Mouse (Mus musculus): ENCODE measurements at regions not wholly inside any gene's neighbourhood (a gene's known extent, or its start where the extent isn't known, plus 50 kb on each side); places are given as distances from the start of the nearest gene placed in this dataset.

DNA sequence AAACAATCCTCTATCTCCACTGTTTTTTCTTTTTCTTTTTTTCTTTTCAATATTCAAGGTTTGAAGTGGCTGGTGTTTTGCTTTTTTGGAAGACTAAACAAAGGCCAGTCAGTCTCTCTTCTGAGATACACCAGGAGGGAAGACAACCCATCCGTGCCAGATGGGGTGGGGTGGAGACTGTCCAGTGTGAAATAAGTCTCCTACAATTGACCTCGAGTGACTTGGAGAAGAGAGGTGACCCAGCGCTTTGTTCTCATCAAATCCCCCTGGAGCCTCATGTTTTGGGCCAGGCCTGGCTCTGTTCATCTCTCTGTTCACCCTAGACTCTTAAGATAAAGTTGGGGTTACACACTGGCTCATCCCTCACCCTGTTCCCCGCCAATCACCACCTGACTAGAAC is 169.2 kb upstream of the Tbca start:
- WGBS = 56% methylated on average over 4 of the region's 4 CpGs
- H3K36me3 ChIP-seq = no peaks in the 10 kb centered on the region
- H3K9me3 ChIP-seq (replicated peaks) = no peaks in the 10 kb centered on the region
- ATAC-seq (replicated peaks; ENCODE audit: insufficient number of reproducible peaks, insufficient read depth, low FRiP score, low read depth) = no peak
- no peaks in the 10 kb centered on the region for H3K4me1 ChIP-seq (replicated peaks)
- H3K27me3 ChIP-seq = no peaks in the 10 kb centered on the region
- H3K4me2 ChIP-seq = no peak overlapping the region
- H3K4me3 ChIP-seq = no peak overlapping the region
- no peak overlapping the region for H3K9ac ChIP-seq
- H3K27ac ChIP-seq = no peak overlapping the region

DNA sequence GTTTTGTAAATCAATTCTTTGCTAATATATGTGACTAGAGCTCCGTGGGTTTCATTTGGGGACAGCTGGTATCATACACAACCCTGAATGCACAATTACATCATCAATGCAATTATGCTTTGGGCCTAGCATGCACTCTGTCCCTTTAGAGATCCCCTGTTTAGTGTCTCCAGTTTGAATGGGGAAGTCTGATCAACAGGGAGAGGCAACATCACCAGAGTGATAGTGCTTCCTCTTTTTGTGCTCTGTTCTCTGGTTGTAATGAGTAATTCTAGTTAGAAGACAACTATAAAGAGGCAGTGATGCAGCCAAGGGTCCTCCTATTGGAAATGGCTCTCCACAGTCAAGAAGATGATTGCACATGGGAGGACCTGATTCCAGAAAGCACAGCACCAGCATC is 158.7 kb upstream of the Tbca start:
- Histone ChIP-seq H3K36me3 (no peaks in the 10 kb centered on the region), H3K9ac (no peak overlapping the region), H3K4me3 (no peak overlapping the region), H3K4me1 (replicated peaks) (no peaks in the 10 kb centered on the region; the same call in 1 of the 2 replicates), H3K27me3 (no peaks in the 10 kb centered on the region), H3K9me3 (replicated peaks) (no peaks in the 10 kb centered on the region), H3K27ac (no peak overlapping the region), H3K4me2 (no peak overlapping the region)
- WGBS = 75% methylated on average over 1 of the region's 1 CpGs
- ATAC-seq (replicated peaks; ENCODE audit: insufficient number of reproducible peaks, insufficient read depth, low FRiP score, low read depth) = no peak

GRCm38 (mm10) chr13:94630685-94631084 is 158.0 kb upstream of the Tbca start:
- ATAC-seq (replicated peaks; ENCODE audit: insufficient number of reproducible peaks, insufficient read depth, low FRiP score, low read depth) = no peak
- no peaks in the 10 kb centered on the region for H3K36me3 ChIP-seq
- no peaks in the 10 kb centered on the region for H3K27me3 ChIP-seq
- no peak overlapping the region for H3K27ac ChIP-seq
- no peaks in the 10 kb centered on the region; the same call in 1 of the 2 replicates for H3K4me1 ChIP-seq (replicated peaks)
- no peak overlapping the region for H3K9ac ChIP-seq
- WGBS = 92% methylated on average over 6 of the region's 6 CpGs
- no peak overlapping the region for H3K4me3 ChIP-seq
- no peak overlapping the region for H3K4me2 ChIP-seq
- H3K9me3 ChIP-seq (replicated peaks) = no peaks in the 10 kb centered on the region

DNA sequence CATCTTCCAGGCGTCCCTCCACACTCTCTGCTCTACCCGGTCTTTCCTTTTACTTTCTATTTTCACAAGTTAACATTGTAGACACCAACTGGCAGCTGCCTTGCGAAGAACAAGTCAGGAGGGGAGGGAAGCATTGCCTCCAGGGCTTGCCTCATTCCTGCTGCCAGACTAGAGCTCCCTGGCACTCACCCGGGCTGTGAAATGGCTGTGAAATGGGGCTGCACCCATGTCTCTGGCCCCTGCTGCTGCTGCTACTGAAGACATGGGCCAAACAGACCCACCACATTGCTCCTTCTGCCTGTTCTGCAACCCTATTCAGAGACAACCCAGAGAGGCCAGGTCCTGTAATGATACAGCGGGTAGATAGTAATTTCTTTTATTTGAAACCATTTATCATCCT is 156.0 kb upstream of the Tbca start:
- no peaks in the 10 kb centered on the region for H3K9me3 ChIP-seq (replicated peaks)
- ATAC-seq (replicated peaks; ENCODE audit: insufficient number of reproducible peaks, insufficient read depth, low FRiP score, low read depth) = no peak
- H3K4me3 ChIP-seq = no peak overlapping the region
- no peaks in the 10 kb centered on the region; the same call in 1 of the 2 replicates for H3K4me1 ChIP-seq (replicated peaks)
- no peaks in the 10 kb centered on the region for H3K36me3 ChIP-seq
- H3K9ac ChIP-seq = no peak overlapping the region
- 0 out of 2 replicates have a peak overlapping the region, but pooled peaks have one; percentile 14 for H3K4me2 ChIP-seq
- WGBS = 42% methylated on average over 5 of the region's 5 CpGs
- H3K27ac ChIP-seq = no peak overlapping the region
- no peaks in the 10 kb centered on the region for H3K27me3 ChIP-seq

DNA sequence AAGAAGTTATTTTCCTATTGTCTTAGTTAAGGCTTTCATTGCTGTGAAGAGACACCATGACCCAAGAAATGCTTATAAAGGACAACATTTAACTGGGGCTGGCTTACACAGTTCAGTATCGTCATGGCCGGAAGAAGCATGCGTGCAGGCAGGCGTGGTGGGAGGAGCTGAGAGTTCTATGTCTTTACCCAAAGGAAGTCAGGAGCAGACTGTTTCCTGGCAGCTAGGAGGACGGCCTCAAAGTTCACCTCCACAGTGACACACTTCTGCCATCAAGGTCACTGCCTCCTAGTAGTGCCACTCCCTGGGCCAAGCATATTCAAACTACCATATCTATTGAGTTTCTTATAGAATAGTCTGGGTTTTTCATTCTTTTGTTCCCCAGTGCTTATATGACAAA is 148.4 kb upstream of the Tbca start:
- Histone ChIP-seq H3K4me3 (no peak overlapping the region), H3K4me2 (no peak overlapping the region), H3K9ac (no peak overlapping the region), H3K4me1 (replicated peaks) (no peaks in the 10 kb centered on the region), H3K9me3 (replicated peaks) (no peaks in the 10 kb centered on the region), H3K27ac (no peak overlapping the region), H3K36me3 (no peaks in the 10 kb centered on the region), H3K27me3 (no peaks in the 10 kb centered on the region)
- 73% methylated on average over 5 of the region's 5 CpGs for WGBS
- no peak for ATAC-seq (replicated peaks; ENCODE audit: insufficient number of reproducible peaks, insufficient read depth, low FRiP score, low read depth)

DNA sequence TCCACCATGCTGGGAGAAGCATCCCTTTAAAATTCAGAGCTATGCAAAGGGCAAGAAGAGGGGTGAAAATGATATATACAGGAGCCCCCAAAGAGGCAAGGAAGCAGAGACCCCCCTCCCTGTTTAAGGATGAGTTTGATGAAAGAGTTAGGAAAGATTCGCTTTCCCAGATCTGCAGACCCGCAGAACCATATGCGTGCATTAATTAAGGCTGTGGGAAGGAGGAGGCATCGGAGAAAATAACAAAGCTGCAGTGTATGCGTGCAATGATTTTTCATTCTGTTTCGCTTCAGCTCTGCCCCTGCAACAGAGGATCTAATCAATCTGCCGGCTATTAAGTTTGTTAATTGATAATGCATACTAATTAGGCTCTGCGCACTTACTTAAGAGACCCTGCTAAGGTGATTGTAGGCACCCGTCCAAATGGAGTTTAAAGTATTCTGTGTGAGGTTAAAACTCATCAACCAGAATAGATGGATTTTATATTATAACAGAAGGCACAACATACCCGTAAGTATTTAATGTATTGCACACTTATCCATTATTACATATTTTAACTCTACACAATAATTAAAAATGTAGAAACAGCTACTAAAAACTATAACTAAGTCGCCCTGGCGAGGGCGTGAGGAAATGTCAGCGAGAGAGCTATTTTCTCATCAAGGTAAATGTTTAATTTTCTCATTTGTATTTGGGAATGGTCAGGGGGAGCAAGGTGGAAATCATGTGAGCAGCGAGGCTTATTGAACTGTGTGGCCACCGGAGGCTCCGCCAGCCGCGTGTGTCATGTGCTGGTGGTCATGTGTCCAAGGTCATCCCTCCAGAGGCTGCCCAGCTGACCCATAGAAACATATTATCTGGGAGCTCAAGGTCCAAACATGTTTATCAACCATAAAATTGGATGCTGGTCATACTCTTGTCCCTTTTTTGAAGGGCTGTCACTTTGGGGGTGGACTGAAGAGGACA is 143.2 kb upstream of the Tbca start:
- WGBS = 76% methylated on average over 19 of the region's 19 CpGs
- H3K4me3 ChIP-seq = no peak overlapping the region

DNA sequence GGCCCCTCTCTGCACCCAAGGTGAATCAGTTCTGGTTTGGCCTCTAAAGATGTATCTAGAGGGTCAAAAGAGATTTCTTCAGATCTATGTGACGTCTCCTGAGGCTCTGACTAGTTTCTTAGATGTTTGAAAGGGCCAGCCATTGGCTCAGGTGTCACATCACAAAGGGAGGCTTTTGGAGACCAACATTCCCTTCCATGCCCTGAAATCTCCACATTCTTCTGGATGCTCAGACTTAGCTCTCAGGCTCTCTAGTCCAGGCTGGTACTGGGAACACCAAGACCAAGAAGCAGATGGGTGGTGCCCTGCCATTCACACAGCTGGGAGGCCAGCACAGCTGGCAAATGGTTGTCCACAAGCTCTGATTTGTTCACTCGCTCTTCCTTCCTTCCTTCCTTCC is 142.4 kb upstream of the Tbca start:
- peaks cover 3% of the 10 kb centered on the region for H3K27me3 ChIP-seq
- no peak overlapping the region for H3K9ac ChIP-seq
- H3K36me3 ChIP-seq = no peaks in the 10 kb centered on the region
- no peak overlapping the region for H3K4me3 ChIP-seq
- no peak for ATAC-seq (replicated peaks; ENCODE audit: insufficient number of reproducible peaks, insufficient read depth, low FRiP score, low read depth)
- no peak overlapping the region for H3K27ac ChIP-seq
- 76% methylated on average over 2 of the region's 2 CpGs for WGBS
- no peak overlapping the region for H3K4me2 ChIP-seq
- peaks cover 10% of the 10 kb centered on the region; the same call in 1 of the 2 replicates for H3K4me1 ChIP-seq (replicated peaks)
- no peaks in the 10 kb centered on the region for H3K9me3 ChIP-seq (replicated peaks)

More for the DNA sequence above, 143.2 kb upstream of the Tbca start:
- Histone ChIP-seq H3K27ac (no peak overlapping the region), H3K9ac (no peak overlapping the region), H3K27me3 (peaks cover 3% of the 10 kb centered on the region), H3K9me3 (replicated peaks) (no peaks in the 10 kb centered on the region), H3K4me1 (replicated peaks) (peaks cover 6% of the 10 kb centered on the region; the same call in 1 of the 2 replicates), H3K36me3 (no peaks in the 10 kb centered on the region), H3K4me2 (no peak overlapping the region)
- no peak for ATAC-seq (replicated peaks; ENCODE audit: insufficient number of reproducible peaks, insufficient read depth, low FRiP score, low read depth)

- Histone ChIP-seq H3K4me1 (replicated peaks) (peaks cover 11% of the 10 kb centered on the region; the same call in 1 of the 2 replicates), H3K36me3 (no peaks in the 10 kb centered on the region), H3K27me3 (peaks cover 3% of the 10 kb centered on the region), H3K9me3 (replicated peaks) (no peaks in the 10 kb centered on the region), H3K4me2 (0 out of 2 replicates have a peak overlapping the region, but pooled peaks have one; percentile 13), H3K27ac (no peak overlapping the region), H3K4me3 (no peak overlapping the region), H3K9ac (no peak overlapping the region)
- 54% methylated on average over 12 of the region's 12 CpGs for WGBS
- ATAC-seq (replicated peaks; ENCODE audit: insufficient number of reproducible peaks, insufficient read depth, low FRiP score, low read depth) = no peak
Measured at GRCm38 (mm10) chr13:94646781-94647555, 141.7 kb upstream of the Tbca start.

DNA sequence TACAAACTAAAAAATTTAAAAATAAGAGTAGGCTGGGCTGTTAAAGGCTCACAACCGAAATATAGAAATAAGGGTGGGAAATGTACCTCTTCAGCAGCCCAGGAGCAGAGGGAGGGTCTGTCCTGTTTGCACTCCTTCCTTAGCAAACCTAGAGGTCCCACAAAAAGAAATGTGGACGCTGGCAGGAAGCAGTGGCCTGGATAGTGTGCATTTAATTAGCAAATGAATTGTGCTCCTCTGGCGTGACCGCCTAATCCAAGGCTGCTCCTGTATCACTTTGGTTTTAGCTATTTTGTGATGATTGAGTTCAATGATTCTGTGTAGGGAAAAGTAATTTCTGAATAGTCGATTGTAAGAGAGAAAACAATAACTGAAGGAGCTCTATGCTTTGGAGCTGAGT is 141.1 kb upstream of the Tbca start:
- no peaks in the 10 kb centered on the region for H3K36me3 ChIP-seq
- H3K9ac ChIP-seq = no peak overlapping the region
- ATAC-seq (replicated peaks; ENCODE audit: insufficient number of reproducible peaks, insufficient read depth, low FRiP score, low read depth) = no peak
- 64% methylated on average over 5 of the region's 5 CpGs for WGBS
- peaks cover 11% of the 10 kb centered on the region; the same call in 1 of the 2 replicates for H3K4me1 ChIP-seq (replicated peaks)
- no peak overlapping the region for H3K27ac ChIP-seq
- H3K9me3 ChIP-seq (replicated peaks) = no peaks in the 10 kb centered on the region
- no peak overlapping the region for H3K4me2 ChIP-seq
- H3K4me3 ChIP-seq = no peak overlapping the region
- peaks cover 3% of the 10 kb centered on the region for H3K27me3 ChIP-seq

- H3K27me3 ChIP-seq = peaks cover 3% of the 10 kb centered on the region
- H3K36me3 ChIP-seq = no peaks in the 10 kb centered on the region
- WGBS = 44% methylated on average over 7 of the region's 7 CpGs
- no peak for ATAC-seq (replicated peaks; ENCODE audit: insufficient number of reproducible peaks, insufficient read depth, low FRiP score, low read depth)
- H3K27ac ChIP-seq = no peak overlapping the region
- H3K4me3 ChIP-seq = no peak overlapping the region
- peaks cover 11% of the 10 kb centered on the region; the same call in 1 of the 2 replicates for H3K4me1 ChIP-seq (replicated peaks)
- H3K4me2 ChIP-seq = no peak overlapping the region
- no peak overlapping the region for H3K9ac ChIP-seq
- no peaks in the 10 kb centered on the region for H3K9me3 ChIP-seq (replicated peaks)
Measured at GRCm38 (mm10) chr13:94650951-94651350, 137.8 kb upstream of the Tbca start.

- Histone ChIP-seq H3K9ac (no peak overlapping the region), H3K27me3 (peaks cover 10% of the 10 kb centered on the region), H3K36me3 (no peaks in the 10 kb centered on the region), H3K27ac (no peak overlapping the region), H3K9me3 (replicated peaks) (no peaks in the 10 kb centered on the region), H3K4me3 (no peak overlapping the region), H3K4me1 (replicated peaks) (no peaks in the 10 kb centered on the region), H3K4me2 (no peak overlapping the region)
- 77% methylated on average over 9 of the region's 9 CpGs for WGBS
- ATAC-seq (replicated peaks; ENCODE audit: insufficient number of reproducible peaks, insufficient read depth, low FRiP score, low read depth) = no peak
Measured at GRCm38 (mm10) chr13:94667604-94668003, 121.1 kb upstream of the Tbca start.

Measured in heart, embryonic 15.5 days (tissue).